Mouse (Mus musculus) ES-Bruce4 (cell line): ENCODE measurements around the gene Spns2. TPM values are rescaled to one million over a fixed set of nuclear protein-coding genes. Genes with fewer than 3 reads are reported as not detected.

ENCODE experiments used
- H3K27ac ChIP-seq: 2 replicates; pipeline ENCODE4 v1.5.1; 2012; ENCODE audit warnings: low read length, inconsistent platforms; ENCODE audit not compliant: insufficient read depth
- H3K27me3 ChIP-seq: 2 replicates; pipeline ENCODE4 v1.6.1; 2012; ENCODE audit warnings: mild to moderate bottlenecking, low read length, inconsistent platforms; ENCODE audit not compliant: control insufficient read depth, poor library complexity, insufficient read depth, severe bottlenecking
- H3K36me3 ChIP-seq: 2 replicates; pipeline ENCODE4 v1.6.1; 2012; ENCODE audit warnings: inconsistent platforms, mild to moderate bottlenecking, low read length, moderate library complexity; ENCODE audit not compliant: control insufficient read depth, poor library complexity, insufficient read depth, severe bottlenecking
- H3K4me1 ChIP-seq: one replicate; pipeline ENCODE4 v1.8.1; 2011; ENCODE audit warnings: low read length; ENCODE audit not compliant: control insufficient read depth, insufficient read depth
- H3K4me3 ChIP-seq: 2 replicates; pipeline ENCODE4 v1.5.1; 2011; ENCODE audit warnings: low read depth, mild to moderate bottlenecking, low read length
- H3K9ac ChIP-seq: 2 replicates; pipeline ENCODE4 v1.6.1; 2012; ENCODE audit warnings: low read depth, mild to moderate bottlenecking, inconsistent platforms; ENCODE audit not compliant: poor library complexity, severe bottlenecking
- H3K9me3 ChIP-seq: replicated peaks from 2 replicates; pipeline ENCODE4 v1.6.1; 2012; ENCODE audit warnings: mild to moderate bottlenecking, low read length, inconsistent platforms; ENCODE audit not compliant: control insufficient read depth, poor library complexity, insufficient read depth, severe bottlenecking
- CTCF ChIP-seq: IDR thresholded peaks from one replicate; pipeline ENCODE4 v1.8.1; 2011; ENCODE audit warnings: low read depth, low read length
- EP300 ChIP-seq: IDR thresholded peaks from 2 replicates; pipeline ENCODE4 v1.6.1; 2011; ENCODE audit warnings: low read depth, low read length; ENCODE audit not compliant: insufficient read depth
- POLR2A ChIP-seq: IDR thresholded peaks from one replicate; pipeline ENCODE4 v1.8.1; 2011; ENCODE audit warnings: low read length; ENCODE audit not compliant: insufficient read depth
- polyA plus RNA-seq: library from polyadenylated mRNA; stranded (reverse); fragments of >200 nt; gene quantifications from 2 replicates; pipeline ENCODE4 v1.2.4, GENCODE M21; 2011; ENCODE audit warnings: low read depth; ENCODE audit not compliant: missing spikeins, insufficient read depth, insufficient read length

Spns2 gene
- polyA plus RNA-seq, 1 experiment: 0.48 TPM

DNA sequence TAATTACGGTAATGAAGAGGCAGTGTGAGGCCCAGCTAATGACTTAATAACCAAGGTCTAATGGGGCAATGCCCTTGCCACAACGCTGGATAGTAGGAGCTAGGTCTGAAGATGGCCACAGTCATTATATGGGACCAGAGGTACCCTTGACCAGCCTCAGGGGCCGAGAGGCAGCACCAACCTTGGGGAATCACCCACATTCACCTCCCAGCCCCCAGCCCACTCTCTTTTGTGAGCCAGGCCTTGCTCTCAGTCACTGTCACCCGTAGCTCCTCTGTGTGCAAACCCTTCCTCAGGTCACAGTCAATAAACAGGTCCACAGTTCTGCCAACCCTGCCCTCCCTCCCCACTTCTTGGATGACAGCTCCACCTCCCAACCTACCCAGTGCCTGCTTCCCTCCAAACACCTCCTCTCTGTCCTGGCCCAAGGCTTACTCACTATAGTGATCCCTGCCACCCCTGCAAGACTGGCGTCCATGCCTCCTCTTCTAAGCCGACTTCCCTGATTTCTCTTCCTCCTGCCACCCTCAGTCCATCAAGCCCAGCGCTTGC, 13.6 kb downstream of the Spns2 start:
- Histone ChIP-seq H3K27ac (no peak overlapping the region), H3K4me3 (no peak overlapping the region), H3K9me3 (no peaks in the 10 kb centered on the region), H3K9ac (no peak overlapping the region), H3K4me1 (no peaks in the 10 kb centered on the region), H3K36me3 (no peaks in the 10 kb centered on the region), H3K27me3 (no peaks in the 10 kb centered on the region)
- no peak for TF ChIP-seq POLR2A
- TF ChIP-seq CTCF: no peak
- no peak for TF ChIP-seq EP300

DNA sequence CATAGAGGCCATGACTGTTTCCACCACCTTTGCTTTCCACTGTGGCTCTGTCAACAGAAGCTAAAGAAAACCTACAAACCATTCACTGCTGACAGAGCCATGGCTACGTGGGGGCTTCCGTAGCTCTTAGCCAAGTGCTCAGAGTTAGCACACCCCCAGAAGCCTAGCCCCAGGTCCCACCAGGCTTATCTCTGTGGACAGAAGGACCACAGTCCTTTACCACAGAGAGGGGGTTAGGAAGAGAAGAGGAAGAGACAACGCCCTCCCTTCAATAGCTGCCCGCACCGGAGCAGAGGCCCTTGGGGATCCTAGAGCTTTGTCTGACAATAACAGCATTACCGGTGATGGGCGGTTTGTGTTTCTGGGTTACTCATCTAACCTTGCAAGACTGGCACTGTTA, 14.3 kb downstream of the Spns2 start:
- H3K9me3 ChIP-seq: no peaks in the 10 kb centered on the region
- no peak for TF ChIP-seq POLR2A
- TF ChIP-seq CTCF: no peak
- TF ChIP-seq EP300: no peak
- H3K27me3 ChIP-seq: no peaks in the 10 kb centered on the region
- no peak overlapping the region for H3K27ac ChIP-seq
- H3K4me1 ChIP-seq: no peaks in the 10 kb centered on the region
- no peak overlapping the region for H3K9ac ChIP-seq
- no peak overlapping the region for H3K4me3 ChIP-seq
- no peaks in the 10 kb centered on the region for H3K36me3 ChIP-seq

DNA sequence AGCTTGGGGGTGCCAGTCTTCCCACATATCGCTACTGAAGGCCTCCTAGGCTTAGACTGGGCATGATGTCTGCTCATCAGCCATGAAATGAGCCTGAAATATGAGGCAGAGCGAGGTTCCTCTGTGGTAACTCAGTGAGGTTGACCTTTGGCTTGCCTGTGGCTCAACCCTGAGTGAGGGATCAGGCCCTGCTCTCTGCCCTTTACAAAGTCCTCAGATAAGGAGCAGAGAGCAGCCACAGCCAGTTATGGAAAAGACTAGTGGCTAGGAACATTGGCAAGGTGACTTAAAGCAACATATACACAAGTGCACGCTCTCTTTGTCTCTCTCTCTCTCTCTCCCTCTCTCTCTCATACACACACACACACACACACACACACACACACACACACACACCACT, 14.8 kb downstream of the Spns2 start:
- no peaks in the 10 kb centered on the region for H3K27me3 ChIP-seq
- no peak overlapping the region for H3K4me3 ChIP-seq
- TF ChIP-seq POLR2A (no peak), CTCF (no peak), EP300 (no peak)
- no peak overlapping the region for H3K9ac ChIP-seq
- H3K9me3 ChIP-seq: no peaks in the 10 kb centered on the region
- H3K36me3 ChIP-seq: no peaks in the 10 kb centered on the region
- no peak overlapping the region for H3K27ac ChIP-seq
- no peaks in the 10 kb centered on the region for H3K4me1 ChIP-seq

DNA sequence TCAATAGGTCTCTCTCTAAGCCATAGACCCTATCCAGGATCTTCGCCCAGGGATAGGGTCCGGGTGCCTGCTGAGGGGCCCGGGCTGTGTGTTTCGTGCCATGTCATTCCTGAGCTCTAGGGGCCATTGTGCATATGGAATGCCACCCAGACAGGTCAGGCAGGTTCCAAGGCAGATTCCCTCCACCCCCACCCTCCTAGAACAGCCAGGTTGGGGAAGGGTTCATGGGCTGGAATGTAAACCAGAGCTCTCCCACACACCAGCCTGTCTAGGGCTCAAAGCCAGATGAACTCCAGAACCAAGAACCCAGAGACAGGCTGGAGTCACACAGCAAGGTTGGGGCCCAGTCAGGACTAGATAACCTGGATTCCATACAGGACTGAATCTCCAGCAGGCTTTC, 16.2 kb downstream of the Spns2 start:
- Histone ChIP-seq H3K9me3 (no peaks in the 10 kb centered on the region), H3K9ac (no peak overlapping the region), H3K4me3 (no peak overlapping the region), H3K27ac (no peak overlapping the region), H3K36me3 (no peaks in the 10 kb centered on the region), H3K4me1 (no peaks in the 10 kb centered on the region), H3K27me3 (no peaks in the 10 kb centered on the region)
- TF ChIP-seq POLR2A (no peak), CTCF (no peak), EP300 (no peak)

DNA sequence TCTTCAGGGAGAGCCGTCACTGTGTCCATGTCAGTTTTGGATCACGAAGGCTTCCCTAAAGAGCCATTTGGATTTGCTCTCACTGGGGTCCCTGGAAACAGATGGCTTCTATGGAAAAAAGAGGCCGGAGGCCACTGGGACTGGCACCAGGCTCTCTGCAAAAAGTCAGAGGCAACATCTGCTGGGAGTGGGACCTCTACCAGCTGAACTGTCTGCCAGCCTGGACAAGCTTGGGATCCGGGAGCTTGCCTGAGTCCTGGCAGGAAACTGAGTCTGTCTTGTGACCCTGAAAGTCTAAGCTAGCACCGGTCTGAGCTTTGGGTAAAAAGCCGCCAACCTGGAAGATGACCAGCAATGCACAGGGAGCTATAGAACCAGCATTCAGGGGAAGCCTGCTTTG, 18.3 kb downstream of the Spns2 start:
- no peaks in the 10 kb centered on the region for H3K36me3 ChIP-seq
- no peak overlapping the region for H3K9ac ChIP-seq
- no peak for TF ChIP-seq POLR2A
- TF ChIP-seq CTCF: no peak
- TF ChIP-seq EP300: no peak
- no peaks in the 10 kb centered on the region for H3K9me3 ChIP-seq
- H3K27ac ChIP-seq: no peak overlapping the region
- H3K27me3 ChIP-seq: no peaks in the 10 kb centered on the region
- no peak overlapping the region for H3K4me3 ChIP-seq
- no peaks in the 10 kb centered on the region for H3K4me1 ChIP-seq

DNA sequence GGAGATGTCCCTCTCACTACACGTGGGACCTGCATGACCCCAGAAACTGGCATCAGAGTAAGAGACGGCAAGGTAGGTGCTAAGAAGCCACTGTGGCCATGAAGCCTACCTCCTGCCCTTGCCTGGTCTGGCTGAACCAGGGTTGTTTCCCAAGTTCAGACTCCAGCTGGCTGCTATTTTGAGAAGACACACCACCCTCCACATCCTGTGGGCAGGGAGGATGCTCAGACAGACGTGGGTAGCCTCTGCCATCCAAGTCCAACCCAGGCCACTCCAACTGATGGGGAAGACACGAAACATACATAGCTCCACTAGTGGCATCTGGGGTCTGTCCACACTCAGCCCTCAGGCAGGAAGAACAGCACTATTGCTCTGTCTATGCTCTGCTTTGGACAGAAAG, 19.7 kb downstream of the Spns2 start:
- H3K27ac ChIP-seq: no peak overlapping the region
- no peaks in the 10 kb centered on the region for H3K36me3 ChIP-seq
- no peaks in the 10 kb centered on the region for H3K27me3 ChIP-seq
- TF ChIP-seq EP300: no peak
- TF ChIP-seq CTCF: no peak
- TF ChIP-seq POLR2A: no peak
- no peak overlapping the region for H3K9ac ChIP-seq
- no peaks in the 10 kb centered on the region for H3K9me3 ChIP-seq
- H3K4me1 ChIP-seq: no peaks in the 10 kb centered on the region
- no peak overlapping the region for H3K4me3 ChIP-seq
